Mouse (Mus musculus): ENCODE data around the gene Gba. TPM values are rescaled to one million over a fixed set of nuclear protein-coding genes. Genes with fewer than 3 reads are reported as not detected.

Gba gene
- polyA plus RNA-seq, 1 experiment from 2014 or later: 47.9 TPM

DNA sequence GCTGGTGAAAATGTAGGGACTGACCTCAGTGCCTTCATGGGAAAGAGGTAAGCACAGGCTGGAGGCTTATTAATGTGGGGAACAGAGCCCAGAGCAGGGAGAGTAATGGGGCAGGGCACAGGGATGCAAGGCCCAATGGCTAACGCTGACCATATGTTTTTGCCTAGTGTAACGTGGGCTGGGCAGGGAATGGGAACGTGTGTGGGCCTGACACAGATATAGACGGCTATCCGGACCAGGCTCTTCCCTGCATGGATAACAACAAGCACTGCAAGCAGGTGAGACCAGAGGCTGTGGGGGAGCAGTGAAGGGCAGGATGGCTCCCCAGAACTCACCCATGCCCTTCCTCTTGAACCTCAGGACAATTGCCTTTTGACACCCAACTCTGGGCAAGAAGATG lies 18.4 kb downstream of the Gba start:
- Histone ChIP-seq H3K4me3 (replicated peaks) (no peak overlapping the region), H3K9ac (replicated peaks) (no peak overlapping the region), H3K4me2 (no peak overlapping the region), H3K36me3 (no peaks in the 10 kb centered on the region), H3K27me3 (replicated peaks) (no peaks in the 10 kb centered on the region), H3K4me1 (peaks cover 30% of the 10 kb centered on the region), H3K27ac (replicated peaks) (0 out of 2 replicates have a peak overlapping the region, but pooled peaks have one; percentile 18), H3K9me3 (replicated peaks) (no peaks in the 10 kb centered on the region)
- no peak for ATAC-seq (ENCODE audit: low FRiP score)
- WGBS: 77% methylated on average over 5 of the region's 5 CpGs

DNA sequence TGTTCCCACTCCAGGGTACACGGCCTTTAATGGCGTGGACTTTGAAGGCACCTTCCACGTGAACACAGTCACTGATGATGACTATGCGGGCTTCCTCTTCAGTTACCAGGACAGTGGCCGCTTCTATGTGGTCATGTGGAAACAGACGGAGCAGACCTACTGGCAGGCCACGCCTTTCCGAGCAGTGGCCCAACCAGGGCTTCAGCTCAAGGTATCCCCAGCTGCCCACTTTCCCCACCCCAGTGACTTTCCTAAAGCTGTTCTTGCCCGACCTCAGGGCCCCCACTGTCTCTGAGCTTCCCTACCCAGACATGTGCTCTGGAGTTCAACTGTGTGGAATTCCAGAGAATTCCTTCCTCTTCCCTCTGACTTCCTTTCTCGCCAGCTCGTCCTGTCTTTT lies 22.1 kb downstream of the Gba start:
- peak overlapping the region; percentile 67 for H3K4me2 ChIP-seq
- H3K27ac ChIP-seq (replicated peaks): peak overlapping the region; percentile 80
- H3K4me1 ChIP-seq: peaks cover 54% of the 10 kb centered on the region
- H3K9ac ChIP-seq (replicated peaks): peak overlapping the region; percentile 48
- no peaks in the 10 kb centered on the region for H3K27me3 ChIP-seq (replicated peaks)
- ATAC-seq (ENCODE audit: low FRiP score): no peak
- H3K4me3 ChIP-seq (replicated peaks): peak overlapping the region; percentile 41
- no peaks in the 10 kb centered on the region for H3K36me3 ChIP-seq
- 45% methylated on average over 11 of the region's 11 CpGs for WGBS
- no peaks in the 10 kb centered on the region for H3K9me3 ChIP-seq (replicated peaks)

DNA sequence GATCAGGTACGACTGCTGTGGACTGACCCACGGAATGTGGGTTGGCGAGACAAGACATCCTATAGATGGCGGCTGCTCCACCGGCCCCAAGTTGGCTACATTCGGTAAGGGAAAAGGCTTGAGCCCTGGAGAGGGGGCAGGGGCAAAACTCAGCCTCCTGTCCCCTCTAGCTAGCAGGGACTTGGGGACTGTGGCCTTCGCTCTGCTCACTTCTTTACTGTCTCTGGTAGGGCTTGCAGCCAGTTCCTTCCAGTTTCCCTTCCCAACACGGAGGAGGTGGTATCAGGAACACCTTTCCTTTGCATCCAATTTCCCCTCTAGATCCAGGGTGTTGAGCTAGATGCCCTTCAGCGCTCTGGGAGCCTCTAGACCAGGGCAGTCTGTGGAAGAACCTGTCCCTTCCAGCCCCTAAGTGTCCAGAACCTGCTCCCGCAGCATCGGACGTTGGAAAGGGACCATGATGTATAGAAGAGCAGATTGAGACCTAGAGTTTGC lies 22.6 kb downstream of the Gba start:
- peak overlapping the region; percentile 80 for H3K27ac ChIP-seq (replicated peaks)
- peaks cover 54% of the 10 kb centered on the region for H3K4me1 ChIP-seq

DNA sequence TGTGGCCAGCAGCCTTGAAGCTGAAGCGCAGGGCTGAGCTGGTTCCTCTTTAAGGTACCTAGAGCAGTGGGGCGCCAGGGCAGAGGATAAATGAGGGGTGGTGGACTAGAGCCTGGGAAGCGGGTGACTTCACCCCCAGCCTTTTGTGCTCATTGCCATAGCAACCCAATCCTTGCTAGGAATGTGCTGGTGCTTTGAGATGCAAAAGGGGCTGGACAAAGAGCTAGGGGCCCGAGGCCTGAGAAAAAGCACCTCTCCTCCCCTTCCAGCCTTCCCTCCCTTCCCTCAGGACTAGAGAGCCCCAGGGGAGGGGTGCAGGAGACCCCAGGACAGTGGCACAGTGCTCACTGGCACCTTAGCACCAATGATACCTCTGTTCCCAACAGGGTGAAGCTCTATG lies 23.2 kb downstream of the Gba start:
- H3K4me2 ChIP-seq: peak overlapping the region; percentile 67
- WGBS: 9% methylated on average over 4 of the region's 4 CpGs
- peak; percentile 42 for ATAC-seq (ENCODE audit: low FRiP score)
- peaks cover 54% of the 10 kb centered on the region for H3K4me1 ChIP-seq
- peak overlapping the region; percentile 80 for H3K27ac ChIP-seq (replicated peaks)
- H3K36me3 ChIP-seq: no peaks in the 10 kb centered on the region
- peak overlapping the region; percentile 48 for H3K9ac ChIP-seq (replicated peaks)
- no peaks in the 10 kb centered on the region for H3K27me3 ChIP-seq (replicated peaks)
- H3K4me3 ChIP-seq (replicated peaks): peak overlapping the region; percentile 41
- H3K9me3 ChIP-seq (replicated peaks): no peaks in the 10 kb centered on the region

More for the DNA sequence above, 22.6 kb downstream of the Gba start:
- Histone ChIP-seq H3K27me3 (replicated peaks) (no peaks in the 10 kb centered on the region), H3K9me3 (replicated peaks) (no peaks in the 10 kb centered on the region), H3K4me3 (replicated peaks) (peak overlapping the region; percentile 41), H3K9ac (replicated peaks) (peak overlapping the region; percentile 48), H3K4me2 (peak overlapping the region; percentile 67), H3K36me3 (no peaks in the 10 kb centered on the region)
- 20% methylated on average over 12 of the region's 12 CpGs for WGBS
- ATAC-seq (ENCODE audit: low FRiP score): no peak

DNA sequence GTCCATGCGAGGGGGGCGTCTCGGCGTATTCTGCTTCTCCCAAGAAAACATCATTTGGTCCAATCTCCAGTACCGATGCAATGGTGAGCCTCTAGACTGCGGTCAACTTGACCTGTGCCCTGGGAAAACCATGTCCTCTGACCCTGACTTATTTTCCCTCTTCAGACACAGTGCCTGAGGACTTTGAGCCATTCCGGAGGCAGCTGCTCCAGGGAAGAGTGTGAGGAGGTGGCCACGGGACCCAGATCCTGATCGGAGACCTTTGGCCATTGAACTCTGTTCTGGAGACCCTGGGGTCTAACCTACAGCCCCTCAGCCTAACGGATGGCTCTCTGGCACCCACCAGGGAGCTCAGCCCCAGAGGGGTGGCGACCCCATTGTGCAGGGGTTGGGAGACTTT lies 23.6 kb downstream of the Gba start:
- Histone ChIP-seq H3K4me1 (peaks cover 50% of the 10 kb centered on the region), H3K4me3 (replicated peaks) (peak overlapping the region; percentile 41), H3K27ac (replicated peaks) (peak overlapping the region; percentile 80), H3K36me3 (no peaks in the 10 kb centered on the region), H3K27me3 (replicated peaks) (no peaks in the 10 kb centered on the region), H3K9me3 (replicated peaks) (no peaks in the 10 kb centered on the region), H3K9ac (replicated peaks) (peak overlapping the region; percentile 48), H3K4me2 (peak overlapping the region; percentile 67)
- ATAC-seq (ENCODE audit: low FRiP score): no peak
- 9% methylated on average over 11 of the region's 11 CpGs for WGBS

DNA sequence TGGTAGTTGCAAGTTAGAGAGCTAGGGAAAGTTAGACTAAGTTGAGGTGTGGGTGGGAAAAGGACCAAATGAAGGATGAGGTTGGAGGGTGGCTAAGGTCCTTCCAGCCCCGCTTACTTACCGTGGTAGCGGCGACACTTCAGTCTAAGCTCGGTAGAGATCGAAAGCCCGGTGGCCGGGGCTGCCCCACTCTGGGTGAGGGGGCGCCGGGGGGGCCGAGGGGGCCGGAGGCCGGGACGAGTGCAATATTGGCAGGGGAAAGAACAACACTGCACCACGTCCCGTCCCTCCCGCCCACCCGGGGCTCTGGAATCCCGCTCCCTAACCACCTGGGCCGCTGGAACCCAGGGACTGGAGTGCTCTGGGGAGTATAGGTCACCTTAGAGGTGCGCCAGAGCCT lies 24.2 kb downstream of the Gba start, which contains the start of gene Mtx1:
Mtx1 (minus strand) TSS at position 189 of the 400 bp plus-strand sequence.
- H3K36me3 ChIP-seq: no peaks in the 10 kb centered on the region
- H3K9me3 ChIP-seq (replicated peaks): no peaks in the 10 kb centered on the region
- peak within 1 kb of the TSS; percentile 41 for H3K4me3 ChIP-seq (replicated peaks)
- H3K4me2 ChIP-seq: peak within 1 kb of the TSS; percentile 67
- no peaks in the 10 kb centered on the region for H3K27me3 ChIP-seq (replicated peaks)
- 2% methylated on average over 21 of the region's 21 CpGs for WGBS
- peaks cover 50% of the 10 kb centered on the region for H3K4me1 ChIP-seq
- H3K27ac ChIP-seq (replicated peaks): peak within 1 kb of the TSS; percentile 80
- ATAC-seq (ENCODE audit: low FRiP score): peak; percentile 16
- peak within 1 kb of the TSS; percentile 48 for H3K9ac ChIP-seq (replicated peaks)

DNA sequence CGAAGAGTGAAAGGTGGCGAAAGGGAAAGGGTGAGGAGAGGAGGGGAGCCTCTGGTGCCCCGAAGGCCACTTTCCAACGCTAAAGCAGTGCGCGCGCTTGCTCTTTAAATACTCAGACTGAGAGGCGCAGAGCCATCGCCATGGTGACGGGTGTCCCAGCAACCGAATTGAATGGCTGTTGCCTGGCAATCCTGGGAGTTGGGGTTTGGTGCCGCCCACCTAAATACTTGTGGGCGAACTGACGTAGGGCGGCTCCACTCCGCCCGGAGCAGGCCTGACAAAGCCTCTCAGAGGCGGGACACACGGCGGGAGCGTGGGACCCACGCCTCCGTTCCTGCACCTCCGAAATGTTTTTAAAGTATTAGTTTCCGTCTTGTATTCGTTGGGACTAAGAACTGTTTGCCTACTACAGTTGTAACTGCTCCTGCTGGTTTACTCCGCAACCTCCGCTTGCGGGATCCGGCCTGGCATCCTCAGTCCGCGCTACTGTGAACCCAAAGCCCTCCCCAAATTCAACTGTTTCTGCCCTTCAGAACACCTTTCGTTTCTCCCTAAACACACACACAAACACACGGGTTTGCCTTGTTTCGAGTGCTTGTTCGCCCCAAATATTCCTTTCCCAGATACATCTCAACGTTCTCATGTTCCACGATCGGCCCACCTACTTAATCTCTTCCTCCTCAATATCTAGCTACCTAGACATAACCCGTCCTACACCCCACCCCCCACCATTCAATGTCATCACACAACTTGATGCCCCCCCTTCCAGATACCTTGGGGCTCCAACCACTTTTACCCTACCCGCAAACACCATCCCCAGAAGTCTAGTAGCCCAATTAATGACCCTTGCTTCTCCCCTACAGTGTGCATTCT lies 24.8 kb downstream of the Gba start:
- peaks cover 50% of the 10 kb centered on the region for H3K4me1 ChIP-seq
- H3K4me2 ChIP-seq: peak overlapping the region; percentile 67
- peak overlapping the region; percentile 48 for H3K9ac ChIP-seq (replicated peaks)
- no peaks in the 10 kb centered on the region for H3K27me3 ChIP-seq (replicated peaks)
- WGBS: 2% methylated on average over 41 of the region's 41 CpGs
- H3K36me3 ChIP-seq: no peaks in the 10 kb centered on the region
- ATAC-seq (ENCODE audit: low FRiP score): peak; percentile 76
- H3K27ac ChIP-seq (replicated peaks): peak overlapping the region; percentile 80
- H3K4me3 ChIP-seq (replicated peaks): peak overlapping the region; percentile 41
- no peaks in the 10 kb centered on the region for H3K9me3 ChIP-seq (replicated peaks)

DNA sequence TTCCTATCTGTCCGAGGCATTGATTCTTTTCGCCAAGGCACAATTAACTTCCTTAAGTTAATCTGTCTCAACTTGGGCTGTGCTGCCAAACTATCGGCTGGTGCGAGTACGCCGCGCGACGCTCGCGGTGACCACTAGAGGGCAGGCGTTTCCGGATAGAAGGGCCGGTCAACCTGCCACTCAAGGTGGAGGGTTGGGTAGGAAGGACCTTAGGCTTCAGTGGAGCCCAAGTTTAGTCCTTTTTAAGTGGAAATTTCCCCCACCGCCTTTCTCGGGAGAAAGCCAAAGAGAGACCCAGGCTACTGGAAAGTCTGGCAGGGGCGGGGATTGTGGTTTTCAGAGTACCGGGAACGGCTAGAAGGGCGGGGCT lies 25.4 kb downstream of the Gba start:
- peak overlapping the region; percentile 41 for H3K4me3 ChIP-seq (replicated peaks)
- peak overlapping the region; percentile 80 for H3K27ac ChIP-seq (replicated peaks)
- peaks cover 50% of the 10 kb centered on the region for H3K4me1 ChIP-seq
- peak overlapping the region; percentile 28; the same call in 1 of the 2 replicates for H3K9ac ChIP-seq (replicated peaks)
- under 1% methylated on average over 20 of the region's 20 CpGs for WGBS
- H3K36me3 ChIP-seq: peaks cover 2% of the 10 kb centered on the region
- H3K27me3 ChIP-seq (replicated peaks): no peaks in the 10 kb centered on the region
- ATAC-seq (ENCODE audit: low FRiP score): peak; percentile 51
- H3K9me3 ChIP-seq (replicated peaks): no peaks in the 10 kb centered on the region
- H3K4me2 ChIP-seq: peak overlapping the region; percentile 67

DNA sequence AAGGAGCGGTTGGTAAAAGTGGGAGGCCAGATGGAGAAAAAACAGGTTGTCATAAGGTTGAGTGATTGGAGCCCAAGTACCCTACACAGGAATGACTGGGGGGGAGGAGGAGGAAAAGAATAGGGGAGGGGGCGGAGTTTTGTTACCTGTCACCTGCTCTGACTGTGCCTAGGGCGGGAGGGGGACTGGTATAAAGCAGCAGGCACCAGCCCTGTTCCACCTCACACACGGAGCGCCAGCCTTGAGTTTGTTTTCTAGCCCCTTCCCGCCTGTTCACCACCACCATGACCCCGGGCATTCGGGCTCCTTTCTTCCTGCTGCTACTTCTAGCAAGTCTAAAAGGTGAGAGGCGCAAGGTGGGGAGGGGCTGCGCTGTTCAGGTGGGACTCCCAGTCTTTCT lies 26.1 kb downstream of the Gba start, which contains the start of gene Muc1:
Muc1 (plus strand) TSS at position 222 of the 400 bp plus-strand sequence.
- Histone ChIP-seq H3K27ac (replicated peaks) (peak within 1 kb of the TSS; percentile 80), H3K36me3 (peaks cover 8% of the 10 kb centered on the region), H3K9ac (replicated peaks) (peak within 1 kb of the TSS; percentile 48; the same call in 1 of the 2 replicates), H3K4me2 (peak within 1 kb of the TSS; percentile 67), H3K9me3 (replicated peaks) (no peaks in the 10 kb centered on the region), H3K4me3 (replicated peaks) (peak within 1 kb of the TSS; percentile 41), H3K4me1 (peaks cover 45% of the 10 kb centered on the region), H3K27me3 (replicated peaks) (no peaks in the 10 kb centered on the region)
- ATAC-seq (ENCODE audit: low FRiP score): no peak
- 34% methylated on average over 10 of the region's 10 CpGs for WGBS

DNA sequence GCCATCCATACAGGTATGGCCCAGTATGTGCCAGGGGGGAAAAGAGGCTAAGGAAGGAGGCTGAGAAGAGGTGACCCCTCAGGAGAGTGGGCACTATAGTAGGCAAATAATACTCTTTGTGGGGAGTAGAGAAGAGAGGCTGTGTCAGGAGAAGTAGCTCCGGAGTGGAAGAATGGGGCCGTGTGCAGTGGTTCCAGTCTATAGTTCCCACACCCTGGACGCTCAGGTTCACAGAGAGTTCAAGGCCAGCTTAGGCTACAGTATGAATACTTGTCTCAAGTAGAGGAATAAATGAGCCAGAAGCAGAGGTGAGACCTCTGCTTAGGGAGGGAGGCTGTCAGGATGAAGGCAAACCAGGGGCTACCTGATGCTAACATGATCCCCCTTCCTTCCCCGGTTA lies 26.5 kb downstream of the Gba start:
- ATAC-seq (ENCODE audit: low FRiP score): no peak
- no peak overlapping the region for H3K9ac ChIP-seq (replicated peaks)
- no peaks in the 10 kb centered on the region for H3K27me3 ChIP-seq (replicated peaks)
- WGBS: 50% methylated on average over 4 of the region's 4 CpGs
- no peak overlapping the region for H3K4me3 ChIP-seq (replicated peaks)
- no peaks in the 10 kb centered on the region for H3K9me3 ChIP-seq (replicated peaks)
- H3K4me2 ChIP-seq: no peak overlapping the region
- H3K27ac ChIP-seq (replicated peaks): no peak overlapping the region
- peaks cover 41% of the 10 kb centered on the region for H3K4me1 ChIP-seq
- peaks cover 13% of the 10 kb centered on the region for H3K36me3 ChIP-seq

DNA sequence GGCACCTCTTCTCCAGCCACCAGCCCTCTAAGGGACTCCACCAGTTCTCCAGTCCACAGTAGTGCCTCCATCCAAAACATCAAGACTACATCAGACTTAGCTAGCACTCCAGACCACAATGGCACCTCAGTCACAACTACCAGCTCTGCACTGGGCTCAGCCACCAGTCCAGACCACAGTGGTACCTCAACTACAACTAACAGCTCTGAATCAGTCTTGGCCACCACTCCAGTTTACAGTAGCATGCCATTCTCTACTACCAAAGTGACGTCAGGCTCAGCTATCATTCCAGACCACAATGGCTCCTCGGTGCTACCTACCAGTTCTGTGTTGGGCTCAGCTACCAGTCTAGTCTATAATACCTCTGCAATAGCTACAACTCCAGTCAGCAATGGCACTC lies 27.8 kb downstream of the Gba start:
- Histone ChIP-seq H3K9me3 (replicated peaks) (no peaks in the 10 kb centered on the region), H3K4me1 (peaks cover 31% of the 10 kb centered on the region), H3K27me3 (replicated peaks) (no peaks in the 10 kb centered on the region), H3K4me3 (replicated peaks) (no peak overlapping the region), H3K4me2 (no peak overlapping the region), H3K27ac (replicated peaks) (no peak overlapping the region), H3K36me3 (peaks cover 26% of the 10 kb centered on the region), H3K9ac (replicated peaks) (no peak overlapping the region)
- ATAC-seq (ENCODE audit: low FRiP score): no peak
- 86% methylated on average over 2 of the region's 2 CpGs for WGBS

DNA sequence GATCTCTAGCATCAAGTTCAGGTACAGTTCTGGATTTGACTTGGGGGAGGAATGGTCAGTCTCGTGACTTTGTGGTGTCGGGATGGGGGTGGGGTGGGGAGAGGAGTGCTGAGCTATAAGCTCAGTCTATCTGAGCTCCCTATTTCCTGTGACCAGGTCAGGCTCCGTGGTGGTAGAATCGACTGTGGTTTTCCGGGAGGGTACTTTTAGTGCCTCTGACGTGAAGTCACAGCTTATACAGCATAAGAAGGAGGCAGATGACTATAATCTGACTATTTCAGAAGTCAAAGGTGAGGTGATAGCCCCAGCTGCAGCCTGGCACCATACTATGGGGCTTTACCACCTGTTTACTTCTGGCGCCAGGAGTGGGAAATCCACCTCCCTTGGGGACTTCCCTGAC lies 28.6 kb downstream of the Gba start:
- no peak overlapping the region for H3K9ac ChIP-seq (replicated peaks)
- H3K27ac ChIP-seq (replicated peaks): no peak overlapping the region
- peaks cover 33% of the 10 kb centered on the region for H3K36me3 ChIP-seq
- H3K4me1 ChIP-seq: peaks cover 24% of the 10 kb centered on the region
- H3K4me2 ChIP-seq: no peak overlapping the region
- ATAC-seq (ENCODE audit: low FRiP score): no peak
- H3K27me3 ChIP-seq (replicated peaks): no peaks in the 10 kb centered on the region
- no peak overlapping the region for H3K4me3 ChIP-seq (replicated peaks)
- no peaks in the 10 kb centered on the region for H3K9me3 ChIP-seq (replicated peaks)
- WGBS: 76% methylated on average over 7 of the region's 7 CpGs
